Mouse (Mus musculus) heart, adult 8-10 months (tissue): ENCODE measurements around the gene Prss30. TPM values are rescaled to one million over a fixed set of nuclear protein-coding genes. Genes with fewer than 3 reads are reported as not detected.
A peak's percentile ranks its signal among the peaks of the same experiment; 100 is the strongest.
"Not testable (repeated sequence)": the region's sequence is repeated elsewhere in the genome, so short reads cannot be mapped to it uniquely, and the experiment has no call there.

Experiments used
- DNase-seq: peaks from one replicate; pipeline ENCODE4 v3.0.0; 2022; ENCODE audit warnings: low spot score
- total RNA-seq, 4 experiments: library from RNA; stranded (reverse); gene quantifications; 2 replicates each; pipeline ENCODE4 v1.2.4; 2022

Prss30 gene
- total RNA-seq, 4 experiments from 2014 or later: not detected

DNA sequence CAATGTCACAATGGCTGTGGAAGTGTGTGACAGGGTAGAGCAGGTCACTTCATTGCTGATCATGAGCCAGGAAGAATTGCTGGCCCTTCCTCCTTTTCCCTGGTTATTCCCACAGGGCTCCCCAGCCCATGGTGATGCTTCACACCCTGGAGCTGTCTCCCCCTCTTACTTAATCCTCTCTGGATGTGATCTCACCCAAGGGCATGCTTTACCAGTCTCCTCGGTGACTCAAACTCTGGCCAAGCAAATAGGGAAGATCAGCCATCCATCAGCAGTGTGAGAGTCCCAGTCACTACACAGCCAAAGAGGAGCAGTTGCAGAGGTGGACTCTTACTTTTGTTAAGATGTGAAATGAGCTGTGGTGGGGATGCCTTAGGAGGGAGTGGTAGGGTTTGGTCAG lies 4.6 kb upstream of the Prss30 start:
- no peak for DNase-seq

DNA sequence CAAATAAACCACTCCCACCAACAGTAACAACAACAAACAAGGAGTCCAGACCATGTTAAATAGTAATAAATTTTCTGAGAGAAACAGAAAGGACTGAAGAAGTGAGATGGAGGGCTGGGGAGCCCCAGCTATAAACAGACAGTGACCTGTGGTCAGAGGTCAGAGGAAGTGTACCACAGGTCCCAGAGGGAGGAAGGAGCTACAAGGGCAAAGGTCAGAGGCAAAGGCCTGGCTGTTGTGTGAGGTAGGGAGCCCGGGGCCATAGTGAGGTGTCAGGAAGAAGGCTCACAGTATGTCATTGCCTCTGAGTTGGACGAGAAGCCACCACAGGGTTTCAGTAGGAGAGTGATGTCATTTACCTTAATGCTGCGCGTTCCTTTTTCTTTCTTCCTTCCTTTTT lies 2.5 kb upstream of the Prss30 start:
- DNase-seq: no peak

DNA sequence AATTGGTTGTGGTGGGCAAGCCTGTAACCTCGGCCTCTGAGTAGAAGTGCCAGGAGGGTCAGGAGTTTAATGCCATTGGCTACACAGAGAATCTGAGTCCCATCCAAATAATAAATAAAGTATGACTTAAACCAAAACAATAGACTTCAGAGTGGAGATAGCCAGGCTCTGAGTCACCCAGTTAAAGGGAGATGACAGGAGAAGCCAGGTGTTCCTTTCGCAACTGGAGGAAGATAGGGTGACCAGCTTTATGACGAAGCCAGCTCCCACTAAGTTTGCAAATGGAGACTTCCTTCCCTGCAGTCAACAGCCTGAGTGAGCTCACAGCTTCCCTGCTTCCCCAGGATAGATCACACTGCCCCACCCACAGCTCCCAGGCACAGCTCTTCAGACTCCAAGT lies 895 bp downstream of the Prss30 start:
- no peak for DNase-seq

DNA sequence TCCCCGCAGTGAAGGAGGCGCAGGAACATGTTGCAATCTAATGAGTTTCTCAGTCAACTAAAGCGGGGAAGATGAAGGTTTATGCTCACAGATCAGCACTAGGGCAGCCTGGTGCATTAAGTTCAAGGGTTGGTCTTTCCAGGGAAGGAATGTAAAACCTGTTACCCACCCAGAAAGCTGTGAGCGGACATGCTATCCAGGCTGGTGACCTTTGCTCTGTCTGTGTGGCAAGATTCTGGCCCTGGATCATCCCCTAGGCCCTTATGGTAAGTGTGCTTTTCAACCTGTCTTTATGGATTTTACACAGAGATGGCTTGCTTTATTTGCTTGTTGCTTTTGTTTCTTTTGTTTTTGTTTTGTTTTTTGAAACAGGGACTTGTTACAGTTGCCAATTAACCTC lies 3.7 kb downstream of the Prss30 start:
- no peak for DNase-seq

DNA sequence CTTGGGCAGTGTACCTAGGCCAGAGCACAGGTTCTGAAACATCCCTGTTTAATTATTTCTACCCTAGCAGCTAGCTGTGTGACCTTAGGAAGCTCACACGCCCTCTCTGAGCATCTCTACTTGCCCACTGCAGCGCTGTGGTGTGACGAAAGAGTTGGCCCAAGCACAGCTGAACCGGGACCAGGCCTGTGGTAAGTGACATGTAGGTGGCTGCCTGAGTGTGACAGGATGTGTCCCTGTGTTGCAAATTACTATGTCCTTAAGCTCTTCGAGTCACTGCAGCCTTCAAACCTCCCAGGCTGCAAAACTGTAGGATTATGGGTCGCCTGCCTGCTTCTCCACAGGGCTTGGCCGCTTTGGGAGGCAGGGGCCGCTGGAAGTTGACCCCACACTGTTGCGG lies 9.1 kb downstream of the Prss30 start:
- no peak for DNase-seq

DNA sequence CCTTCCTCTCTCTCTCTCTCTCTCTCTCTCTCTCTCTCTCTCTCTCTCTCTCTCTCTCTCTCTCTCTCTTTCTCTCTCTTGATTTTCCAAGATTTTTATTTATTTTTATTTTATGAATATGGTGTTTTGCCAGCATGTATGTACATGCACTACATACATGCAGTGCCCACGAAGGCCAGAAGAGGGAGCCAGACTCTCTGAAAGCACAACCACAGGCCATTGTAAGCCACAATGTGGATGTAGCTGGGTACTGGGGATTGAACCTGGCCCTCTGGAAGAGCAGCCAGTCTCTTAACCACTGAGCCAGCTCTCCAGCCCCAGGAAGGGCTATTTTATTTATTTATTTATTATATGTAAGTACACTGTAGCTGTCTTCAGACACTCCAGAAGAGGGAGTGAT lies 11.1 kb downstream of the Prss30 start:
- DNase-seq: peak; percentile 63

DNA sequence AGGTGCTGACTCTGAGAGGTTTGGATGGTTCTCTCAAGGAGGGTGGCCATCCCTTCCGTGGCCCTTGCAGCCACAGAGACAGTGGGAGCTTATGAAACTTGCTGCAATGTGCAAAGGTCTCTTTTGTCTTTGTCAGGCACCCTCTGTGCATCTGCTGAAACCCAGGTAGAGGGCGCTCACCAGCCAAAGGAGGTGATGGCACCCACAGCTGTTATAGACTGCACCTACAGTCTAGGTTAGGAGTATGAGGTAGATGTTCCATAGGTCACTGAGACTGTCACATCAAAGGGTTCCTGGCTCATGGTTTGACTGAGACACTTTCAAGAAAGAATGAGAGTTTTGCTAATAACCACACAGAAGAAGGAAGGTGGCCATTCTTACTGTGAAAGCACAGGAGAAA lies 11.6 kb downstream of the Prss30 start:
- no peak for DNase-seq

DNA sequence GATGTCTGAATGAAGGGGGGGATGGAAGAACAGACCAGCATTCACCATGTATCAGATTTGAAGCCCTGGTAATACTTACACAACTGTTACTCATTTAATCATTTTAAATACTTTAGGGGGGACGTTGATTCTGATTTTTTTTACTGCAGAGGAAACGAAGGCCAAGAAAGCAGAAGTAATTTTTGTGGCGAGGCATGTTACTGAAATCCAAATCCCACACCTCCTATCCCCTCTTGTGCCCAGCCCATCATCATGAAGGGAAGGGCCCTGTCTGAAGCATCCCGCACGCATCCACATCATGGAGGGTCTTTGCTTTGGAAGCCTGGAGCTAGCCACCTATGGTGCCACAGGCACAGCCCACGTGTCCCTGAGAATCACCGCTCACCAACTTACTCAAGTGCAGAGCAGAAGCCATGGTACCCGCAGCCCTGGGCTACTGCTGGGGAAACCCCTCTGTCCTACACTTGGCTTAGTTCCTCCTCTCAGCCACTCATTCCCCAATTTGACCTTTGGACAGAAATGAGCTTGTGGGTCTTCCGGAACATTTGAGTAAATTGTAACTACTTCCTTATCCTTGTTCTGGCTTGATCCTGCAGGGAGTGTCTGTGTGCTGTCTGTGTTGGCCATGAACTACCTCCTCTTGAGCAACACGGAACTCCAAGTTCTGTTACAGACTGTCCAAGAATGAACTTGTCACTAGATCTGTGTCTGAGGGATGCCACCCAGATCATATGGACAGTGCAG lies 13.5 kb downstream of the Prss30 start:
- peak; percentile 17 for DNase-seq

DNA sequence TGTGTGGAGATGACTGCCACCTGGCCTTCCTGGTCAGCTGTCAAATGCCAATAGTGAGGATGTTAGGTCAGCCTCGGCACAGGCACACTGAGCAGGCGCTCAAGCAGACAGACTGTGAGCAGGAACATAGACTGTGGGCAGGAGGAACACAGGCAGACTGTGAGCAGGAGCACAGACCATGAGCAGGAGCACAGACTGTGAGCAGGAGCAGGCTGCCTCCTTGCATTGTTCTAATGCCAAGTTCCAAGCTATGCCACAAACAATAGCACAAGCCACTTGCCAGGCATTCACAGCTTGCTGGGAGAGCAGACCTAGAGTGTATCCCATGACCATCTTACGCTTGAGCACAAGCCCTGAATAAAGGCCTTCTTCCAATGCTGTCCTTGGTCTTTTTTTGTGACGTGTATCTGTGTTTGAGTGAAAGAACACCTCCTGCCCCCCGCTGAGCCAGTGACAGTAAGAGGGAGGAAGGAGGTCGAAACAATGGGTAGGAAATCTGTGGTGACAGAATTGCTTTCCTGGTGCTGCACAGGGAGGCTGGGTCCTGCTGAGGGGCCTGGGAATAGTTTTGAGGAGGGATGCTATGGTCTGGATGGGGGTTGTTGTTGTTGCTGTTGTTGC lies 14.5 kb downstream of the Prss30 start:
- DNase-seq: no peak

DNA sequence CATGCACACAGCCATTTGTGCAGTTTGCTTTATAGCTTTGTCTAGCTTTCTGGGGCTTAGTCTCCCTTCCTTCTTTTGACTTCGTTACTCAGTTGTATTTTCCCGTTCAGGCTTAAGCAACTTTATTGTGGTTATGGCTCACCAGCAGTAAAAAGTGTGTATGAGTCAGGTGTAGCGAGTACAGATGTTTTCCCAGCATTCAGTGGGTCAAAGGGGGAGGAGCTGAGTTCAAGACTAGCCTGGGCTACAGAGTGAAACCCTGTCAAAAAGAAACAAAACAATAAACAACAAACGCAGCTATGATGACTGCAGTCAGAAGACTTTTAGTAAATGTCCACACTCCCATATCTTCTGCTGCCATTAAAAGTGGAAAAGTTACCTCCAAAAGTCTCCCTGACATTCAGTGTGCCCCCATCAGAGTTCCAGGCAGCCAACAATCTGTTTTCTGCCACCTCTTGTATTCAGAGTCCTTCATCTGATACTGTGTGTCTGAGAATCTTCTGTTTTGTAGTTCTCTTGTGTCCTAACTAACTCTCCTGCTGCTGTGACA lies 18.7 kb downstream of the Prss30 start:
- no peak for DNase-seq

DNA sequence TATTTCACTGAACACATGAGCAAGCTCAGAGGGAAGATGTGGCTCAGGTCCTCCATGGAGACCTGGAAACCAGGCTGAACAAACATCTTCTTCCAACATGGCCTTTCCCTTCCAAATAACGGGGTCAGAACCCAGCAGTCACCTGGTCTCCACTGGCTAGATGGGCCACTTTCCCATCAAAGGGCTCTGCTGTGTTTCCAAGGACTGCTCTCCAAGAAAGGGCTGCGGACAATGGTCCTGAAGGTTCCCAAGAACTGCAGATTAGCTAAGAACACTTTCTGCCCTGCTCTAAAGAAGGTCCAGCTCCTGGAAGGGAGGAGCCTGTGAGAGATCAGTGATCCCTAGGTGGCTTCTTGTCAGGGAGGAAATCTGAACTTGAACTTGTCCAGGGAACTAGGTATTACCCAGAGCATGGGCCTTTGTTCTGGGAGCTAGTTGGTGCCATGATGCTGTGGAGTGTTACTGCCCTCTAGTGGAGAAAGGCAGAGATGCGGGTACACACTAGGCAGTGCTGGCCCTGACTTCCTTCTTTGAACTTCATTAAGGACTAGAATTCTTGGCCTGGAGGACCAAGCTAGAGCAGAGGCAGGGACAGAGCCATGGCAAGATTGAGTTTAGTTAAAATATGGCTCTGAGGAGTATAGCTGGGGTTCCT lies 20.2 kb downstream of the Prss30 start:
- DNase-seq: peak; percentile 78

DNA sequence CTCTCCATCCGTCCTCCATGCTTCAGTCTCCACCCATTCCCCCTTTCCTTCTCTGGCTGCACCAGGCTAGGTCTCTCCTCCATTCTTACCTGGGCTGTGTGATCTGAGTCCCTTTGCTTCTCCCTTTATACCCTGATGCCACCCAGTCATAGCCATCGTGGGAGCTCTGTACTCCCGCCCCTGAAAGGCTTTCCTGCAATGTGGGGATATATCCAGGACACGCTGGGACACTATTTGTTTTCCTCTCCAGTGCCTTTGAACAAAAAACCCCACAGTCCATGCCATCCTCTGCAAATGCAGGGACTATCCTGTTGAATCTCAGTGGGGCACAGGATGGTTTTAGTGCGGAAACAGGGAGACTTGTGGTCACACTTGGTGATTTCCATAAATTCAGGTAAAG lies 25.2 kb downstream of the Prss30 start, which contains the start of gene Sbpl:
Gene Sbpl (minus strand): TSS at position 101 of the 400 bp plus-strand sequence.
- DNase-seq: no peak

DNA sequence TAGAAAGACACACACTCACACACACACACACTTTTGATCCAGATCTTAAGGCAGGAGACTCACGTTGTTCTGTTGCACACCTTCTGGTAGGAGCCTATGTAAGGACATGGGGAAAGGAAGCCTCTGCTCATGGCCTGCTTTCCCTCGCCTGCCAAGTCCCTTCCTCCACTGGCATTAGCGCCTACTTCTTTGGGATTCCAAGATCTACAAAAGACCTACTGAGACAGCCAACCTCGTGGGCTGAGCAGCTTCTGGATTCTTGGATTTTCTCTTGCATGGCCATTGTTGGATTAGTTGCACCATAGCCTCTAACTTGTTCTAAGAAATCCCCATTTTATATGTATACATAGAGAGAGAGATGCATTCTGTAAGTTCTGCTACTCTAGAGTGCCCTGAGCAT lies 29.5 kb downstream of the Prss30 start:
- DNase-seq: not testable (repeated sequence)

DNA sequence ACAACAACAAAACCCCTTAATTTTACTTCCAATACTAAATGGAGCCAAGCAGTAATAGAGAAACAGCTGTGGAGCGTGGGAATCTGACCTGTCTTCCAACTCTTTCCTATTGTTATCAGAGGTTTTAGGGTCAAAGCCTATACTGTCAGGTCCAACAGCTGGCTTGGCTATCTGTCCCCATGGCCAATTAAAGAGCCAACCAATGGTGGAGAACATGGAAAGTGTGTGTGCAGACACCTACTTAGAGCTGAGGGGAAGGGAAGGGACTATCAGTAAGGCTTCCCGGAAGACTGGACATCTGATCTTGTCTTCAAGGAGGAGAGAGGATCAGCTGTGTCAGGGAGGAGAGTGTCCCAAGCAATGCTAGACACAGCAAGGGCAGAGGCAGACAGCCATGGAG lies 31.3 kb downstream of the Prss30 start:
- DNase-seq: no peak

DNA sequence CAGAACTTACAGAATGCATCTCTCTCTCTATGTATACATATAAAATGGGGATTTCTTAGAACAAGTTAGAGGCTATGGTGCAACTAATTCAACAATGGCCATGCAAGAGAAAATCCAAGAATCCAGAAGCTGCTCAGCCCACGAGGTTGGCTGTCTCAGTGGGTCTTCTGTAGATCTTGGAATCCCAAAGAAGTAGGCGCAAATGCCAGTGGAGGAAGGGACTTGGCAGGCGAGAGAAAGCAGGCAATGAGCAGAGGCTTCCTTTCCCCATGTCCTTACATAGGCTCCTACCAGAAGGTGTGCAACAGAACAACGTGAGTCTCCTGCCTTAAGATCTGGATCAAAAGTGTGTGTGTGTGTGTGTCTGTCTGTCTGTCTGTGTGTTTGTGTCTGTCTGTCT lies 32.9 kb downstream of the Prss30 start:
- not testable (repeated sequence) for DNase-seq

DNA sequence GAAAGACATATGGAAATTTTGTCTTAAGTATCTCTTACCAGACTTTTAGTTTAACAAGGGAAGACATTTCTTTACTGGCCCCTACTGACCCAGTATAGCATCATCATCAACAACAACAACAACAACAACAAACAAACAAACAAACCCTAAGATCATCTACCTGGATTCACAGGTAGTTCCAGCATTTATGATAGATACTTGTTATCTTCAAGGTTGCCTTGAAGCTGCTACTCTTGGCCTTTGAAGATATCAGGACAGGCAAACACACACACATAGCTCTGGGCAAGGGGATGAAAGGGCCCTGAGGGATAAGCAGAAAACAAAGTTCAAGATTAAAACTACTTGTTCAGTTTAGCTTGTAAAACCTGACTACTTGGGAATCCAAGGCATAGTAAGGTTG lies 39.0 kb downstream of the Prss30 start, which contains the start of gene Sbp:
Gene Sbp (plus strand): TSS at position 301 of the 400 bp plus-strand sequence.
- DNase-seq: no peak

DNA sequence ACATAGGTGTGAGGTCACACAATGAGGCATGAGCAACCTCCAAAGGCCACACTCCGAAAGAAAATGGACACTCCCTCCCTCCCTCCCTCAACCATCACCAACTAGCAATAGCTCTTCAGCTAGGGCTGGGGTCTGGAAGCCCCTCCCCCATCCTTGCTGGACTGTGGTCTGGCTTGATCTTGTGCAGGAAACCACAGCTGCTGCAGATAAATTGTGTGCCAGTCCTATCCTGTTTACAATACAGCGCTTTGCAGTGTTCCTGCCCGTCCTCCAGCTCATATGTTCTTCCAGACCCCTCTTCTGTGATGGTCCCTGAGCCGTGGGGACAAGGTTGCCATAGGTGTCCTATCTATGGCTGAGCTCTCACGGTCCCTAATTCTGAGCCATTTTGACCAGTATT lies 49.2 kb downstream of the Prss30 start:
- DNase-seq: no peak

DNA sequence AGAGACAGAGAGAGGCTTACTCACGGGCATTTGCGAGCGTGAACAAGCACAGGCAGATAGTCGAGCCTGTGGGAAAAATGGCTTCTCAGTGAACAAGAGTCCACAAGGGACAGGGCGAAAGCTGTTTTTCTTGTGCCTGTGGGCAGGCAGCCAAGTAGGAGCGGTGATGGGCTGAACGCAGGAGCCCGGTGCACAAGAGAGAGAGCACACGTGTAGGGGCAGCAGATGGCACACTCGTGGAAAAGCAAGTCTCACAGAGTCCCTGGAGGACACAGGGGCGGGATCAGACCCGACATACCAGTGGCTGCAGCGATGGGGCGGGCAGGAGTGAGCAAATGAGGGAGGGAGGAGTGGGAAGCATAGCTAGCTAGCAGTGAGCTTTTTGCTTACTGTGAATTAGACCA lies 55.3 kb downstream of the Prss30 start:
- peak; percentile 53 for DNase-seq

DNA sequence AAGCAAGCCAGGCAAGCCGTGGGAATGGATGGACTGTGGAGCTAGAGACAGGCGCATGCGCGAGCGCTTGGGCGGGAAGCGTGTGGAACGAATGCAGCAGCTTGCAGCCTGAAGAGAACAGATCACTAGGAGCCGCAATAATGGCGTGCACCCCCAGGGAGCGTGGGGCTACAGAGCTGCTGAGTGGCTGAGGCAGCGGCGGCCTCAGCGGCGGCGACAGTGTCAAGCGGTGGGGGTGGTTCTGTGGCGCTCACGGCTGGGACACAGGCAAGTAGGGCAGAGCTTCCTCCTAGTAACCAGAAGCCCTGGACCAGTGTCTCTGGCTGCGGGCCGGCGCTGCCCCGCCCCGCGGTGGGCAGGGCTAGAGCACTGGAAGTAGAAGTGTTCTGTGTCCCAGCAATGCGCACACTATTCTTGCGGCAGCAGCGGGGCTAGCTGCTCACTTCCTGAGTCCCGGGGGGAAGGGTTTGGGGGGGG lies 55.8 kb downstream of the Prss30 start:
- peak; percentile 92 for DNase-seq
